Mouse (Mus musculus): ENCODE results near the gene Chmp6.

The Chmp6 gene

GRCm38 (mm10) chr11:119913291-119913934 is at the start of gene Chmp6:
Chmp6 (plus strand) TSS chr11:119913441.
- DNase-seq (ENCODE audit: low spot score in 2 of 2): peak; percentile 84 to 98

GRCm38 (mm10) chr11:119866837-119867236 is 46.4 kb upstream of the Chmp6 start:
- no peak for DNase-seq (ENCODE audit: low spot score in 2 of 2)

GRCm38 (mm10) chr11:119868138-119868537 is 45.1 kb upstream of the Chmp6 start:
- no peak for DNase-seq (ENCODE audit: low spot score in 2 of 2)

- DNase-seq (ENCODE audit: low spot score in 2 of 2): no peak
These were observed 44.7 kb upstream of the Chmp6 start for GRCm38 (mm10) chr11:119868556-119868955.

- no peak for DNase-seq (ENCODE audit: low spot score in 2 of 2)
These were observed 42.1 kb upstream of the Chmp6 start for GRCm38 (mm10) chr11:119871141-119871540.

GRCm38 (mm10) chr11:119873643-119874042 is 39.6 kb upstream of the Chmp6 start:
- no peak for DNase-seq (ENCODE audit: low spot score in 2 of 2)

- DNase-seq (ENCODE audit: low spot score in 2 of 2): no peak
These were observed 38.4 kb upstream of the Chmp6 start for GRCm38 (mm10) chr11:119874841-119875240.

- no peak for DNase-seq (ENCODE audit: low spot score in 2 of 2)
These were observed 37.6 kb upstream of the Chmp6 start for GRCm38 (mm10) chr11:119875685-119876084.

- DNase-seq (ENCODE audit: low spot score in 2 of 2): no peak
These were observed 36.1 kb upstream of the Chmp6 start for GRCm38 (mm10) chr11:119877124-119877523.

GRCm38 (mm10) chr11:119879573-119879972 is 33.7 kb upstream of the Chmp6 start:
- DNase-seq (ENCODE audit: low spot score in 2 of 2): no peak

- DNase-seq (ENCODE audit: low spot score in 2 of 2): no peak
These were observed 29.6 kb upstream of the Chmp6 start for GRCm38 (mm10) chr11:119883646-119884045.

- no peak for DNase-seq (ENCODE audit: low spot score in 2 of 2)
These were observed 23.3 kb upstream of the Chmp6 start for GRCm38 (mm10) chr11:119889966-119890365.

- DNase-seq (ENCODE audit: low spot score in 2 of 2): no peak
These were observed 21.5 kb upstream of the Chmp6 start for GRCm38 (mm10) chr11:119891601-119892215.

- DNase-seq (ENCODE audit: low spot score in 2 of 2): no peak
These were observed 19.5 kb upstream of the Chmp6 start for GRCm38 (mm10) chr11:119893667-119894236.

GRCm38 (mm10) chr11:119894634-119895033 is 18.6 kb upstream of the Chmp6 start:
- no peak for DNase-seq (ENCODE audit: low spot score in 2 of 2)

GRCm38 (mm10) chr11:119897041-119897440 is 16.2 kb upstream of the Chmp6 start:
- DNase-seq (ENCODE audit: low spot score in 2 of 2): no peak

GRCm38 (mm10) chr11:119898976-119899375 is 14.3 kb upstream of the Chmp6 start:
- DNase-seq (ENCODE audit: low spot score in 2 of 2): no peak

GRCm38 (mm10) chr11:119901174-119901573 is 12.1 kb upstream of the Chmp6 start:
- no peak for DNase-seq (ENCODE audit: low spot score in 2 of 2)

- no peak for DNase-seq (ENCODE audit: low spot score in 2 of 2)
These were observed 10.3 kb upstream of the Chmp6 start for GRCm38 (mm10) chr11:119902891-119903290.

- DNase-seq (ENCODE audit: low spot score in 2 of 2): peak in 1 of 2 experiments; percentile 37
These were observed 8.5 kb upstream of the Chmp6 start for GRCm38 (mm10) chr11:119904621-119905286.

- DNase-seq (ENCODE audit: low spot score in 2 of 2): no peak
These were observed 7.4 kb upstream of the Chmp6 start for GRCm38 (mm10) chr11:119905794-119906193.

- DNase-seq (ENCODE audit: low spot score in 2 of 2): no peak
These were observed 6.1 kb upstream of the Chmp6 start for GRCm38 (mm10) chr11:119907006-119907650.

Data from urinary bladder, adult 18-20 months (tissue).